Mouse (Mus musculus): ENCODE measurements around the gene Hmbs. TPM values are rescaled to one million over a fixed set of nuclear protein-coding genes. Genes with fewer than 3 reads are reported as not detected.

Hmbs gene
- polyA plus RNA-seq, 1 experiment from 2014 or later, result 139 TPM

GRCm38 (mm10) chr9:44292490-44292889, 51.5 kb downstream of the Hmbs start:
- Histone ChIP-seq H3K27me3 (ENCODE audit: control insufficient read depth, insufficient read depth, low read length) (0 out of 2 replicates have a peak, but pooled peaks cover 3% of the 10 kb centered on the region), H3K4me1 (ENCODE audit: control insufficient read depth, insufficient read depth, low read length) (peaks cover 5% of the 10 kb centered on the region; the same call in 1 of the 2 replicates), H3K9ac (ENCODE audit: low read length) (no peak overlapping the region), H3K4me2 (ENCODE audit: low read depth) (no peak overlapping the region), H3K27ac (ENCODE audit: low read depth, low read length) (no peak overlapping the region), H3K36me3 (ENCODE audit: control insufficient read depth, insufficient read depth, low read length) (peaks cover 14% of the 10 kb centered on the region), H3K4me3 (ENCODE audit: low read depth, low read length) (no peak overlapping the region), H3K9me3 (ENCODE audit: control insufficient read depth, low read length) (no peaks in the 10 kb centered on the region)
- DNase-seq (ENCODE audit: low spot score) (peak; percentile 50), ATAC-seq (ENCODE audit: insufficient read depth, low FRiP score, low TSS enrichment) (no peak)
- 72% methylated on average over 3 of the region's 3 CpGs for WGBS

DNA sequence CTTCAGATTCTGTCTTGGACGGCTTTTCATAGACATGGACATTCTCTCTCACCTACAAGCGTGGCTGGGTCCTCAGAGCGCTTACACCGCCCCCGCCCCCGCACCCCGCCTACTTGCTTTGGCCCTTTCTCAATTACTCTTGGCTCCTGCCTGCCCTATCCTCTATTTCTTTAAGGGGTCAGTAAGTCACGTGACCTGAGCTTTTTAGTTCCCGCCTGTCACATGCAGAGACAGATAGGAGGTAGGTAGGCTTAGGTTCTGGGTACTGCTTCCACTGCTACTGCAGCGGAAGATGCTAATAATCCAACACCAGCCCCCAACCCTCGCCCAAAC, 55.1 kb downstream of the Hmbs start:
- Histone ChIP-seq H3K4me2 (ENCODE audit: low read depth) (peak overlapping the region; percentile 97; the same call in 1 of the 2 replicates), H3K9me3 (ENCODE audit: control insufficient read depth, low read length) (no peaks in the 10 kb centered on the region), H3K4me1 (ENCODE audit: control insufficient read depth, insufficient read depth, low read length) (peaks cover 10% of the 10 kb centered on the region), H3K27ac (ENCODE audit: low read depth, low read length) (no peak overlapping the region), H3K27me3 (ENCODE audit: control insufficient read depth, insufficient read depth, low read length) (peaks cover 12% of the 10 kb centered on the region; the same call in 1 of the 2 replicates), H3K4me3 (ENCODE audit: low read depth, low read length) (no peak overlapping the region), H3K36me3 (ENCODE audit: control insufficient read depth, insufficient read depth, low read length) (peaks cover 6% of the 10 kb centered on the region), H3K9ac (ENCODE audit: low read length) (no peak overlapping the region)
- peak; percentile 19 for DNase-seq (ENCODE audit: low spot score)
- ATAC-seq (ENCODE audit: insufficient read depth, low FRiP score, low TSS enrichment), result no peak
- WGBS, result 7% methylated on average over 11 of the region's 11 CpGs

DNA sequence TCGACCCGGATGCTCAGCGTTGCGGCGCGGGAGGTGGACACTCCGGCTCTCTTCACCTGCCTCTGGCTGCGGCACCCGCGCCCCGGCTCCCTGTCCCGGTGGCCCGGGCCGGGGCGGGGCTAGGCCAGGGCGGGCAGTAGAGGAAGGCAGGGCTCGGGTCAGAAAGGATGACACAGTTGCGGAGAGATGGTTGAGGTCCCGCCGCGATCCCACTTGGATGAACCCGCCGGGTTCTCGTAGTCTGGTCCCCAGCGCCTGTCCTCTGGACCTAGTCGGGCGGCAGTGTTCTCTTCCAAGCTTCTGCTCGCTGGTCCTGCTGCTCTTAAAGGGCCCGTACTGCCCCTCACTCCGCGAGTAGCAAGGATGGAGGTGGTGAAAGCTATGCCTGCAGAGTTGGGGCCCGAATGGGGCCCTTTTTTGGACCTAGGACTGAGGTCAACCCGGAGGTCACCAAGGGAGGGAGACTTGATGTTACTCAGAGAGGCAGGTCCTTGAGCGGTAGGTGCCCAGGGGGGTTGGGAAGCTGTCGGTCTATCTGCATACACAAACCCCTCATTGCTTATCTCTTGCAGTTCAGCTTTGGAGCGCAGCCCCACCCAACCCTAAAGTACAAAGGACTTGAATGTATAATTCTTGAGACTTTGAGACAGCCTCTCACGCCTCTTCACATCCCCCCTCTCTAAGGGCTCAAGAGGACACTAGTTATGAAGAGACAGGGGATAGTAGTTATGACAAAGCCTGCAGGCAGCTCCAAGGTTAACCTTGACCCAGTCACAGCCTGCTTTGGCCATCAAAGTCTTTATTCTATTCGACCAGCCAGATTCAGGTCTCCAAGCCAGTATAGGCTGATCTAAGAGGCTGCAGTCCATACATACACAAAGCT, 55.7 kb downstream of the Hmbs start, which contains the start of gene Abcg4:
Gene Abcg4 (minus strand): TSS at position 540 of the 883 bp plus-strand sequence.
- Histone ChIP-seq H3K4me1 (ENCODE audit: control insufficient read depth, insufficient read depth, low read length) (peaks cover 10% of the 10 kb centered on the region), H3K27ac (ENCODE audit: low read depth, low read length) (peak within 1 kb of the TSS; percentile 53), H3K9ac (ENCODE audit: low read length) (peak within 1 kb of the TSS; percentile 81), H3K36me3 (ENCODE audit: control insufficient read depth, insufficient read depth, low read length) (peaks cover 6% of the 10 kb centered on the region), H3K27me3 (ENCODE audit: control insufficient read depth, insufficient read depth, low read length) (peaks cover 12% of the 10 kb centered on the region; the same call in 1 of the 2 replicates), H3K9me3 (ENCODE audit: control insufficient read depth, low read length) (no peaks in the 10 kb centered on the region), H3K4me3 (ENCODE audit: low read depth, low read length) (peak within 1 kb of the TSS; percentile 74), H3K4me2 (ENCODE audit: low read depth) (peak within 1 kb of the TSS; percentile 97)
- no peak for DNase-seq (ENCODE audit: low spot score)
- ATAC-seq (ENCODE audit: insufficient read depth, low FRiP score, low TSS enrichment), result peak; percentile 60
- WGBS, result 2% methylated on average over 38 of the region's 38 CpGs

GRCm38 (mm10) chr9:44287401-44288075, 56.5 kb downstream of the Hmbs start:
- H3K9ac ChIP-seq (ENCODE audit: low read length), result peak overlapping the region; percentile 81
- DNase-seq (ENCODE audit: low spot score) (peak; percentile 62), ATAC-seq (ENCODE audit: insufficient read depth, low FRiP score, low TSS enrichment) (peak; percentile 45)
- H3K27ac ChIP-seq (ENCODE audit: low read depth, low read length), result peak overlapping the region; percentile 53
- peaks cover 3% of the 10 kb centered on the region for H3K36me3 ChIP-seq (ENCODE audit: control insufficient read depth, insufficient read depth, low read length)
- under 1% methylated on average over 45 of the region's 47 CpGs for WGBS
- H3K9me3 ChIP-seq (ENCODE audit: control insufficient read depth, low read length), result no peaks in the 10 kb centered on the region
- H3K4me1 ChIP-seq (ENCODE audit: control insufficient read depth, insufficient read depth, low read length), result peaks cover 10% of the 10 kb centered on the region
- peak overlapping the region; percentile 97 for H3K4me2 ChIP-seq (ENCODE audit: low read depth)
- peak overlapping the region; percentile 74 for H3K4me3 ChIP-seq (ENCODE audit: low read depth, low read length)
- peaks cover 12% of the 10 kb centered on the region; the same call in 1 of the 2 replicates for H3K27me3 ChIP-seq (ENCODE audit: control insufficient read depth, insufficient read depth, low read length)

DNA sequence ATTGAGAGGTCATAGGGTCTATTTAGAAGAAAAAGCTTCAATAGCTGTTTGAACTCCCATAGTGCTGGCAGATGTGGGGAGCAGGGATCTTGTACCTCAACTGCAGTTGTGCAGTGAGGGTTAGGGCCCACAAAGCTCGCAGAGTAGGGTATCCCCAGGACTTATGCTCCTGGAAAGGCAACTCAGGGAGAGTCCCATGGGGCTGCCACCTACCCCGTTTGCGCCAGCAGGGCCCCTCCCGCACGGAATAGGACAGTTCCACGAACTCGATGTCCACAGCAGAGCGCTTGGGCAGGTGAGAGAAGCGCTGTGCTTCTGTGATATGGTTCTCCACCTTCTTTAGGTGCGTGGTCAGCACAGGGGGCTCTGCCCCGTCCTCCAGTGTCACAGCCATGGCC, 57.0 kb downstream of the Hmbs start:
- H3K36me3 ChIP-seq (ENCODE audit: control insufficient read depth, insufficient read depth, low read length), result peaks cover 3% of the 10 kb centered on the region
- ATAC-seq (ENCODE audit: insufficient read depth, low FRiP score, low TSS enrichment) (0 out of 2 replicates have a peak, but pooled peaks have one; percentile 18), DNase-seq (ENCODE audit: low spot score) (no peak)
- peak overlapping the region; percentile 74 for H3K4me3 ChIP-seq (ENCODE audit: low read depth, low read length)
- peaks cover 12% of the 10 kb centered on the region; the same call in 1 of the 2 replicates for H3K27me3 ChIP-seq (ENCODE audit: control insufficient read depth, insufficient read depth, low read length)
- WGBS, result 2% methylated on average over 11 of the region's 11 CpGs
- H3K9me3 ChIP-seq (ENCODE audit: control insufficient read depth, low read length), result no peaks in the 10 kb centered on the region
- H3K4me1 ChIP-seq (ENCODE audit: control insufficient read depth, insufficient read depth, low read length), result peaks cover 10% of the 10 kb centered on the region
- H3K9ac ChIP-seq (ENCODE audit: low read length), result peak overlapping the region; percentile 81
- no peak overlapping the region for H3K27ac ChIP-seq (ENCODE audit: low read depth, low read length)
- peak overlapping the region; percentile 97 for H3K4me2 ChIP-seq (ENCODE audit: low read depth)

Small RNA genes within 50 kb of the gene (microRNA-seq; reads per million reads assigned to microRNA genes)
- not detected for gene Gm44335

Other genes with a start within 250 kb of the Hmbs start
- gene Mfrp, start 242.5 kb downstream of the Hmbs start, polyA plus RNA-seq (2014; fragmentation: Nextera tagmentation; extraction: Ambion mirVana), result 0.15 and 0.21 TPM in 2 replicates
- 0.27 and 0.31 TPM in 2 replicates for gene C1qtnf5, start 237.0 kb downstream of the Hmbs start, polyA plus RNA-seq (2014; fragmentation: Nextera tagmentation; extraction: Ambion mirVana)
- 0.20 and 0.95 TPM in 2 replicates for gene Gm49380, start 230.7 kb downstream of the Hmbs start, polyA plus RNA-seq (2014; fragmentation: Nextera tagmentation; extraction: Ambion mirVana)
- 62.4 and 71.1 TPM in 2 replicates for gene Rnf26, start 230.7 kb downstream of the Hmbs start, polyA plus RNA-seq (2014; fragmentation: Nextera tagmentation; extraction: Ambion mirVana)
- 14.3 and 15.0 TPM in 2 replicates for gene Mcam, start 209.8 kb downstream of the Hmbs start, polyA plus RNA-seq (2014; fragmentation: Nextera tagmentation; extraction: Ambion mirVana)
- 19.1 and 22.2 TPM in 2 replicates for gene Cbl, start 110.2 kb downstream of the Hmbs start, polyA plus RNA-seq (2014; fragmentation: Nextera tagmentation; extraction: Ambion mirVana)
- not detected in 2 replicates for gene Ccdc153, start 103.6 kb downstream of the Hmbs start, polyA plus RNA-seq (2014; fragmentation: Nextera tagmentation; extraction: Ambion mirVana)
- 0.11 TPM in 1 of 2 replicates, not detected in the other for gene Pdzd3, start 92.8 kb downstream of the Hmbs start, polyA plus RNA-seq (2014; fragmentation: Nextera tagmentation; extraction: Ambion mirVana)
- gene Nlrx1, start 75.6 kb downstream of the Hmbs start, polyA plus RNA-seq (2014; fragmentation: Nextera tagmentation; extraction: Ambion mirVana), result 2.4 and 3.2 TPM in 2 replicates
- 4.5 and 5.0 TPM in 2 replicates for gene Abcg4, start 55.6 kb downstream of the Hmbs start, polyA plus RNA-seq (2014; fragmentation: Nextera tagmentation; extraction: Ambion mirVana)
- 23.6 and 26.9 TPM in 2 replicates for gene Hinfp, start 38.6 kb downstream of the Hmbs start, polyA plus RNA-seq (2014; fragmentation: Nextera tagmentation; extraction: Ambion mirVana)
- gene C2cd2l, start 23.9 kb downstream of the Hmbs start, polyA plus RNA-seq (2014; fragmentation: Nextera tagmentation; extraction: Ambion mirVana), result 14.9 and 17.1 TPM in 2 replicates
- 47.6 and 48.6 TPM in 2 replicates for gene Dpagt1, start 18.2 kb downstream of the Hmbs start, polyA plus RNA-seq (2014; fragmentation: Nextera tagmentation; extraction: Ambion mirVana)
- 366 and 382 TPM in 2 replicates for gene H2afx, start 9.5 kb downstream of the Hmbs start, polyA plus RNA-seq (2014; fragmentation: Nextera tagmentation; extraction: Ambion mirVana)
- 29.3 and 32.9 TPM in 2 replicates for gene Vps11, start 17.4 kb upstream of the Hmbs start, polyA plus RNA-seq (2014; fragmentation: Nextera tagmentation; extraction: Ambion mirVana)
- gene Hyou1, start 35.3 kb upstream of the Hmbs start, polyA plus RNA-seq (2014; fragmentation: Nextera tagmentation; extraction: Ambion mirVana), result 36.7 and 38.8 TPM in 2 replicates
- 26.8 and 31.8 TPM in 2 replicates for gene Slc37a4, start 52.6 kb upstream of the Hmbs start, polyA plus RNA-seq (2014; fragmentation: Nextera tagmentation; extraction: Ambion mirVana)
- 1,766 and 1,857 TPM in 2 replicates for gene Rps25, start 62.9 kb upstream of the Hmbs start, polyA plus RNA-seq (2014; fragmentation: Nextera tagmentation; extraction: Ambion mirVana)
- 204 and 214 TPM in 2 replicates for gene Trappc4, start 63.4 kb upstream of the Hmbs start, polyA plus RNA-seq (2014; fragmentation: Nextera tagmentation; extraction: Ambion mirVana)
- gene Ccdc84, start 74.3 kb upstream of the Hmbs start, polyA plus RNA-seq (2014; fragmentation: Nextera tagmentation; extraction: Ambion mirVana), result 20.9 and 21.8 TPM in 2 replicates
- gene Foxr1, start 96.9 kb upstream of the Hmbs start, polyA plus RNA-seq (2014; fragmentation: Nextera tagmentation; extraction: Ambion mirVana), result not detected in 2 replicates
- gene Upk2, start 110.7 kb upstream of the Hmbs start, polyA plus RNA-seq (2014; fragmentation: Nextera tagmentation; extraction: Ambion mirVana), result 0.29 TPM in 1 of 2 replicates, not detected in the other
- gene Bcl9l, start 138.6 kb upstream of the Hmbs start, polyA plus RNA-seq (2014; fragmentation: Nextera tagmentation; extraction: Ambion mirVana), result 8.0 and 8.8 TPM in 2 replicates
- gene Cxcr5, start 217.6 kb upstream of the Hmbs start, polyA plus RNA-seq (2014; fragmentation: Nextera tagmentation; extraction: Ambion mirVana), result not detected in 2 replicates

Measured in neural tube, embryonic 11.5 days (tissue).